8 mouse cellular contexts compared by ENCODE assay signal in the genomic region with DNA sequence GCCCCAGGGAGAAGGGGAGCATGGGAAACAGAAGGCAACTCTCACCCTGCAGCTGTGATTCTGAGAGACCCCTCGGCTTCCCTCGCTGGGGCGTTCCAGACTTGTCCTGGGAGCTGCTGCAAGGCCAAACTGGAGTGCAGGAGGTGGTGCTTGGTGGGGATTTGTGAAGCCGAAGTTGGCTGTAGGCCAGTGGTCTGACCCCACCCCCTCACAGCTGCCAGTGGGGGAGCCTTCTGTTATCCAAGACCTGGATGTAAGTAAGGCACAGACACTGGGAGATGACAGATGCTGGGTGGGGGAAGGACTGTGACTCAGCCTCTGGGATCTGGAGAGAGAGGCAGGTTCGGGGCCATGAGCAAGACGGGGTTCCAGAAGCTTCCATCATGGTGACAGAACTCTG. TPM values are rescaled to one million over a fixed set of nuclear protein-coding genes. Genes with fewer than 3 reads are reported as not detected.
DNase-seq lines count a peak whose midpoint lies in the region; ATAC-seq and TF ChIP-seq lines count a peak whose summit lies in the region.

No protein-coding gene starts in this region.

- H3K4me1 ChIP-seq in liver, embryonic 12.5 days = 0 out of 2 replicates have a peak, but pooled peaks cover 4% of the 10 kb centered on the region
- no peaks in the 10 kb centered on the region for H3K4me1 ChIP-seq in heart, adult 2 months (ENCODE audit: control insufficient read depth, insufficient read depth, low read length)

- TF ChIP-seq CTCF in brain, embryonic 14.5 days (IDR thresholded peaks at IDR 0.05; ENCODE audit: borderline replicate concordance, extremely low read depth, insufficient read depth, insufficient read length) = no peak
- no peak for TF ChIP-seq CTCF in heart, adult 2 months (IDR thresholded peaks at IDR 0.05)

- TF ChIP-seq POLR2A in brain, embryonic 14.5 days (IDR thresholded peaks at IDR 0.05; ENCODE audit: borderline replicate concordance, extremely low read depth, insufficient read depth, insufficient read length, poor library complexity, severe bottlenecking) = no peak
- TF ChIP-seq POLR2A in heart, adult 2 months (IDR thresholded peaks at IDR 0.05; ENCODE audit: insufficient read depth, low read depth, low read length) = no peak

- peaks cover 19% of the 10 kb centered on the region; the same call in 1 of the 2 replicates for H3K27me3 ChIP-seq in liver, embryonic 12.5 days (replicated peaks)
- no peaks in the 10 kb centered on the region for H3K27me3 ChIP-seq in heart, adult 2 months (ENCODE audit: control insufficient read depth, insufficient read depth, low read length)

- H3K4me3 ChIP-seq in liver, embryonic 12.5 days = no peak overlapping the region
- no peak overlapping the region for H3K4me3 ChIP-seq in heart, adult 2 months

- no peak overlapping the region for H3K27ac ChIP-seq in liver, embryonic 12.5 days
- H3K27ac ChIP-seq in heart, adult 2 months = no peak overlapping the region

- no peak overlapping the region for H3K9ac ChIP-seq in liver, embryonic 12.5 days
- H3K9ac ChIP-seq in heart, adult 2 months (ENCODE audit: low read depth, low read length) = no peak overlapping the region

- peak; percentile 60 for DNase-seq in liver
- DNase-seq in brain, embryonic 14.5 days (ENCODE audit: low read depth) = peak; percentile 91
- DNase-seq in heart, adult 2 months = peak; percentile 67 to 73
- peak; percentile 48 for DNase-seq in layer of hippocampus, adult 9-11 months
- peak; percentile 41 for DNase-seq in ovary, postnatal 10 days (ENCODE audit: low spot score)
- DNase-seq in thymus, postnatal 36 days = no peak

- intact Hi-C loops in heart, adult 2 months (cut with DNase I) = no loop called here

- H3K79me2 ChIP-seq in heart, adult 2 months (replicated peaks; ENCODE audit: control insufficient read depth, insufficient read depth, low read length) = no peaks in the 10 kb centered on the region

- no peak for TF ChIP-seq EP300 in heart, adult 2 months (IDR thresholded peaks at IDR 0.05; ENCODE audit: insufficient read depth, low read depth, low read length)

- whole genome bisulfite sequencing in liver, embryonic 12.5 days (ENCODE audit: insufficient replicate concordance) = 54% methylated on average over 6 of the region's 6 CpGs
- 25% methylated on average over 6 of the region's 6 CpGs for WGBS in heart, adult 2 months

- H3K36me3 ChIP-seq in liver, embryonic 12.5 days = no peaks in the 10 kb centered on the region
- H3K36me3 ChIP-seq in heart, adult 2 months (ENCODE audit: control insufficient read depth, insufficient read depth, low read length) = no peaks in the 10 kb centered on the region

- no peaks in the 10 kb centered on the region for H3K9me3 ChIP-seq in liver, embryonic 12.5 days (replicated peaks)

- H3K4me2 ChIP-seq in liver, embryonic 12.5 days = no peak overlapping the region

- ATAC-seq in liver, embryonic 12.5 days = no peak
- no peak for ATAC-seq in monocyte, adult 5-6 weeks (replicated peaks; ENCODE audit: insufficient number of reproducible peaks, low FRiP score, low TSS enrichment, poor library complexity, severe bottlenecking)

RNA-seq across cellular contexts. Expression of a gene that starts 7.0 kb away (rescaled TPM):
- polyA plus RNA-seq in liver, embryonic 12.5 days (2016; fragmentation: Nextera tagmentation; extraction: Ambion mirVana) = 5.6 and 6.3 TPM in 2 replicates
- 26.2 and 33.3 TPM in 2 replicates for polyA plus RNA-seq in brain, embryonic 14.5 days (2012; rRNA removed)
- total RNA-seq in heart, adult 2 months (2021) = 10 to 100 TPM; 10.2 to 12.4 TPM
- 7.3 and 12.0 TPM in 2 replicates for polyA plus RNA-seq in heart, adult 2 months (2012; rRNA removed)
- total RNA-seq in monocyte, adult 5-6 weeks (2017) = 0.19 TPM in 2 of 3 replicates, not detected in the other

RNA-seq across cellular contexts. Expression of a gene that starts 46.8 kb away (rescaled TPM):
- 0.75 and 0.79 TPM in 2 replicates for polyA plus RNA-seq in liver, embryonic 12.5 days (2016; fragmentation: Nextera tagmentation; extraction: Ambion mirVana)
- polyA plus RNA-seq in brain, embryonic 14.5 days (2012; rRNA removed) = 15.0 and 19.6 TPM in 2 replicates
- under 1 TPM; 0.07 to 0.10 TPM for total RNA-seq in heart, adult 2 months (2021)
- 0.12 and 0.16 TPM in 2 replicates for polyA plus RNA-seq in heart, adult 2 months (2012; rRNA removed)
- total RNA-seq in monocyte, adult 5-6 weeks (2017) = not detected in 3 replicates

Comparison
In these comparisons a context has a peak if more than half of its experiments do, and no peak if none do; other contexts are left out.
1. DNase-seq: peak in liver (single experiment), brain, embryonic 14.5 days (single experiment), heart, adult 2 months (2 of 2), layer of hippocampus, adult 9-11 months (single experiment) and ovary, postnatal 10 days (single experiment); none in thymus, postnatal 36 days (0 of 2).